Mouse (Mus musculus) stomach, embryonic 15.5 days (tissue): ENCODE measurements around the gene Stambp. TPM values are rescaled to one million over a fixed set of nuclear protein-coding genes. Genes with fewer than 3 reads are reported as not detected.

Experiments
- ATAC-seq: fragments of 200-750 bp; cut with Nextera tagmentation; 2 replicates; pipeline ENCODE4 v1.8.0; 2017; ENCODE audit warnings: low read depth, moderate number of reproducible peaks, moderate TSS enrichment; ENCODE audit not compliant: insufficient read depth, low FRiP score
- H3K27ac ChIP-seq: fragments of 300-500 bp; sonication (generic); 2 replicates; pipeline ENCODE4 v1.5.1; 2015; ENCODE audit warnings: mild to moderate bottlenecking, inconsistent platforms
- H3K27me3 ChIP-seq: fragments of 300-500 bp; sonication (generic); replicated peaks from 2 replicates; pipeline ENCODE4 v1.6.1; 2015; ENCODE audit warnings: inconsistent platforms
- H3K36me3 ChIP-seq: fragments of 300-500 bp; sonication (generic); 2 replicates; pipeline ENCODE4 v1.6.1; 2015; ENCODE audit warnings: inconsistent platforms
- H3K4me1 ChIP-seq: fragments of 300-500 bp; sonication (generic); 2 replicates; pipeline ENCODE4 v1.6.1; 2015; ENCODE audit warnings: inconsistent platforms
- H3K4me2 ChIP-seq: fragments of 300-500 bp; sonication (generic); 2 replicates; pipeline ENCODE4 v1.6.1; 2015; ENCODE audit warnings: mild to moderate bottlenecking, inconsistent platforms
- H3K4me3 ChIP-seq: fragments of 300-500 bp; sonication (generic); replicated peaks from 2 replicates; pipeline ENCODE4 v1.5.1; 2015; ENCODE audit warnings: inconsistent platforms
- H3K9ac ChIP-seq: fragments of 300-500 bp; sonication (generic); 2 replicates; pipeline ENCODE4 v1.6.1; 2015; ENCODE audit warnings: inconsistent platforms
- H3K9me3 ChIP-seq: fragments of 300-500 bp; sonication (generic); 2 replicates; pipeline ENCODE4 v1.6.1; 2016; ENCODE audit warnings: inconsistent platforms
- WGBS: fragments of 180-500 bp; shearing (Covaris S2); methylation state at CpG from one replicate; pipeline ENCODE4 v1.1.7; 2015; 5-methylcytosine and 5-hydroxymethylcytosine counted together
- polyA plus RNA-seq: library from polyadenylated mRNA; unstranded; fragments of >200 nt; fragmentation: Nextera tagmentation; extraction: Ambion mirVana; gene quantifications from 2 replicates; pipeline ENCODE4 v1.2.1, GENCODE M21; 2015

The Stambp gene
- polyA plus RNA-seq, 1 experiment from 2014 or later, result 23.2 TPM

- no peaks in the 10 kb centered on the region for H3K9me3 ChIP-seq
- H3K4me1 ChIP-seq, result no peaks in the 10 kb centered on the region
- H3K27me3 ChIP-seq, result no peaks in the 10 kb centered on the region
- H3K4me2 ChIP-seq, result no peak overlapping the region
- no peak overlapping the region for H3K9ac ChIP-seq
- no peak overlapping the region for H3K4me3 ChIP-seq
- H3K36me3 ChIP-seq, result no peaks in the 10 kb centered on the region
- H3K27ac ChIP-seq, result no peak overlapping the region
- 21% methylated on average over 1 of the region's 1 CpGs for WGBS
- no peak for ATAC-seq
Observed at GRCm38 (mm10) chr6:83512495-83512894, 60.0 kb downstream of the Stambp start.

GRCm38 (mm10) chr6:83510210-83510609, 62.3 kb downstream of the Stambp start:
- Histone ChIP-seq H3K27ac (no peak overlapping the region), H3K4me3 (no peak overlapping the region), H3K36me3 (no peaks in the 10 kb centered on the region), H3K4me2 (no peak overlapping the region), H3K9me3 (no peaks in the 10 kb centered on the region), H3K4me1 (peaks cover 5% of the 10 kb centered on the region; the same call in 1 of the 2 replicates), H3K27me3 (no peaks in the 10 kb centered on the region), H3K9ac (no peak overlapping the region)
- 56% methylated on average over 2 of the region's 2 CpGs for WGBS
- ATAC-seq, result no peak

GRCm38 (mm10) chr6:83509442-83509841, 63.1 kb downstream of the Stambp start:
- Histone ChIP-seq H3K36me3 (no peaks in the 10 kb centered on the region), H3K27me3 (no peaks in the 10 kb centered on the region), H3K4me1 (peaks cover 11% of the 10 kb centered on the region; the same call in 1 of the 2 replicates), H3K9me3 (no peaks in the 10 kb centered on the region), H3K4me3 (no peak overlapping the region), H3K27ac (no peak overlapping the region), H3K4me2 (no peak overlapping the region), H3K9ac (no peak overlapping the region)
- 32% methylated on average over 8 of the region's 8 CpGs for WGBS
- ATAC-seq, result no peak

DNA sequence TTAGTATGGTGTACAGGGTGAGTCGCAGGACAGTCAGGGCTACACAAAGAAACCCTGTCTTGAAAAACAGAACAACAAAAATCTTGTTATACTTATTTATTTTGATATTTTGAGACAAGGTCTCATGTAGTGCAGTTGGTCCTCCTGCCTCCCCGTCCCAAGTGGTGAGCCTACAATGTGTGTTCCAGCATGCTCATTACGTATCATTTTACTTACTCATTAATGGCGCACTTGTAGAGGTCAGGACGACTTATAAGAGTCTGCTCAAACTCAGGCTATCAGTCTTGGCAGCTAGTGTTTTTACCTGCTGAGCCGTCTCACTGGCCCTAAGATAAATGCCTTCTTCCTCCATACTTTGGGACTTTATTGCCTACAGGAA, 65.4 kb downstream of the Stambp start:
- H3K27ac ChIP-seq, result peak overlapping the region; percentile 99; the same call in 1 of the 2 replicates
- H3K9me3 ChIP-seq, result no peaks in the 10 kb centered on the region
- no peaks in the 10 kb centered on the region for H3K36me3 ChIP-seq
- no peak for ATAC-seq
- peaks cover 11% of the 10 kb centered on the region; the same call in 1 of the 2 replicates for H3K4me1 ChIP-seq
- peak overlapping the region; percentile 66 for H3K4me2 ChIP-seq
- no peaks in the 10 kb centered on the region for H3K27me3 ChIP-seq
- no peak overlapping the region for H3K9ac ChIP-seq
- H3K4me3 ChIP-seq, result peak overlapping the region; percentile 88
- 22% methylated on average over 6 of the region's 6 CpGs for WGBS

DNA sequence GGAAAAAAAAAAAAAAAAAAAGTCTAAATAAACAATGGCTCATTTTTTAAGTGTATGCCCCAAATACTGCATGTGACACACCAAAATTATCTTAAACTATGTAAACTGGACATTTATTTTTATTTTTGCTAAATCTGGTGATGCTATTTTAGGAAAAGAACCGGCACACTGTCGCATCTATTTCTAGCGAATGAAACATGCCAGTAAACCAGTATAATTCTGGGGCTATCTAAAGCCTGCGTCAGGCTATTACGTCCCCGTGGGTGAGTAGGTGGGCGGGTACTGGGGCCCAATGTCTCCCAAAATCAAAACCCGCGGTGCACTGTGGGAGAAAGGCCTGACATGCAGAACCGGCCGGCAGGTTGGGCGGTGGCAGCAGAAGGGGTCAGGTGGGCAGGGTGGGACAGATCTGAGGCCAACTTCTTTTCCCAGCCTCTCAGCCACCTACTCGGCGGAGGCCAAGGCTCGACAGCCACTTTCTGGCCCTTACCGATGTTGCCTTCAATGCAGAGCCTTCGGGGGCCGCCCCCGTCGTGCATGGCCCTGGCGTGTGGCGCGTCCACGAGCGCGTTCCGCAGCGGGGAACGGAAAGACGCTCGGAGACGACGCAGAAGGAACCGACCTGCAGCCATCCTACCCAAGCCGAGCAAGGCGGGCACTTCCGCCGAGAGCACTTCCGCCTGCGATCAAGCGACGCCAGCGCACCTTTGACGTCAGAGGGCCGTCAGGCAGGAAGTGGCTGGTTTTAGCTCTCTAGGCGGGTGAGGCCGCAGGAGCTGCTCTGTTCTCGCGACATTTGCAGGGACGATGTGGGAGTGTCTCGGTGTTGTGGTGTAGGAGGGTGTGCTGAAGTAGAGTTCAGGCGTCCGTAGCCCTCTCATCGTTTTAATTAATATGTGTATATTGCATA, 66.0 kb downstream of the Stambp start, which contains the start of gene Dguok:
TSS of gene Dguok (minus strand) at position 712 of the 910 bp plus-strand sequence.
- H3K4me2 ChIP-seq, result peak within 1 kb of the TSS; percentile 66
- H3K36me3 ChIP-seq, result no peaks in the 10 kb centered on the region
- H3K27me3 ChIP-seq, result no peaks in the 10 kb centered on the region
- peak; percentile 98 for ATAC-seq
- no peaks in the 10 kb centered on the region for H3K9me3 ChIP-seq
- peak within 1 kb of the TSS; percentile 88 for H3K4me3 ChIP-seq
- WGBS, result under 1% methylated on average over 54 of the region's 54 CpGs
- H3K9ac ChIP-seq, result peak within 1 kb of the TSS; percentile 85
- peak within 1 kb of the TSS; percentile 99 for H3K27ac ChIP-seq
- peaks cover 11% of the 10 kb centered on the region; the same call in 1 of the 2 replicates for H3K4me1 ChIP-seq

- H3K36me3 ChIP-seq, result no peaks in the 10 kb centered on the region
- H3K4me1 ChIP-seq, result peaks cover 11% of the 10 kb centered on the region; the same call in 1 of the 2 replicates
- no peaks in the 10 kb centered on the region for H3K9me3 ChIP-seq
- H3K9ac ChIP-seq, result no peak overlapping the region
- peak overlapping the region; percentile 66; the same call in 1 of the 2 replicates for H3K4me2 ChIP-seq
- no peaks in the 10 kb centered on the region for H3K27me3 ChIP-seq
- no peak overlapping the region for H3K27ac ChIP-seq
- no peak for ATAC-seq
- WGBS, result 87% methylated on average over 4 of the region's 4 CpGs
- peak overlapping the region; percentile 88; the same call in 1 of the 2 replicates for H3K4me3 ChIP-seq
Observed at GRCm38 (mm10) chr6:83505554-83505953, 67.0 kb downstream of the Stambp start.

DNA sequence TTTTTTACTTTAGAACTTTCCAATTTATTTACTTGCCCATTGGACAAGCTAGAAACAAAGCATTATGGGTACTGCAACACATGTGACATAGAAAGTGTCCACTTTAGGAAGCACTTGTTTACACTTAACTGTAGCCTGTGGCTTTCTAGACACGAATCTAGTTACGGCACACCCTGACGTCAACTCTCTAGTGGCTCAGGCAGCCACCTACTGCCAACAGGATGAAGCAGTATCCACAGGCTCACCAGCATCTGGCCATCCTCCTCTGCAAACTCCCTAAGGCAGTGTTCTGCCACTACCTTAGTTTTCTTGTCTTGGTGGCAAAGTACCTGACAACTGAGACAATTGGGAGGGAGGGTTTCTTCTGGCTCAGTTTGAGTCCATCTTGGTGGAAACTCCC, 69.2 kb downstream of the Stambp start:
- WGBS, result 69% methylated on average over 3 of the region's 3 CpGs
- ATAC-seq, result no peak
- H3K27me3 ChIP-seq, result no peaks in the 10 kb centered on the region
- peaks cover 11% of the 10 kb centered on the region; the same call in 1 of the 2 replicates for H3K4me1 ChIP-seq
- H3K4me2 ChIP-seq, result no peak overlapping the region
- no peak overlapping the region for H3K27ac ChIP-seq
- H3K9me3 ChIP-seq, result no peaks in the 10 kb centered on the region
- H3K4me3 ChIP-seq, result no peak overlapping the region
- H3K9ac ChIP-seq, result no peak overlapping the region
- H3K36me3 ChIP-seq, result no peaks in the 10 kb centered on the region; the same call in 1 of the 2 replicates

DNA sequence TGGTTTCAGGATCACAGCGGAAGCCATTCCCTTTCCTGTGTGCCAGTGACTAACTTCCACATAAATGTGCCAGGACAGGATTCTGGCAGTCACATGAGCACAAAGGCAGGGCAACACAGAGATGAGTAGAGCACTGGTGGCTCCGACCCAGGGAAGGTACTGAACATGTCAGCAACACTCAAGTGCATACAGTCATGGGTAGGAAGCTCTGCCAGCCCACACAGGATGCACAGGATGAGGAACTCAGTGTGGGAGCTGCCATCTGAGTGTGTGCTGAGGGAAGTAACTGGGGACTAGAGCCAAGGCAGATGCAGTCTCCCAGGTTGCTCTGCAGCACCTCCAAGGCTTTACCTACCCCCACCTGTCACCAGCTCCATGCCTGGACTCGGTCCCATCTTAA, 69.9 kb downstream of the Stambp start:
- Histone ChIP-seq H3K36me3 (no peaks in the 10 kb centered on the region; the same call in 1 of the 2 replicates), H3K4me3 (no peak overlapping the region), H3K4me1 (peaks cover 11% of the 10 kb centered on the region; the same call in 1 of the 2 replicates), H3K27ac (peak overlapping the region; percentile 9; the same call in 1 of the 2 replicates), H3K4me2 (no peak overlapping the region), H3K9ac (no peak overlapping the region), H3K9me3 (no peaks in the 10 kb centered on the region), H3K27me3 (no peaks in the 10 kb centered on the region)
- ATAC-seq, result no peak
- 85% methylated on average over 3 of the region's 3 CpGs for WGBS

DNA sequence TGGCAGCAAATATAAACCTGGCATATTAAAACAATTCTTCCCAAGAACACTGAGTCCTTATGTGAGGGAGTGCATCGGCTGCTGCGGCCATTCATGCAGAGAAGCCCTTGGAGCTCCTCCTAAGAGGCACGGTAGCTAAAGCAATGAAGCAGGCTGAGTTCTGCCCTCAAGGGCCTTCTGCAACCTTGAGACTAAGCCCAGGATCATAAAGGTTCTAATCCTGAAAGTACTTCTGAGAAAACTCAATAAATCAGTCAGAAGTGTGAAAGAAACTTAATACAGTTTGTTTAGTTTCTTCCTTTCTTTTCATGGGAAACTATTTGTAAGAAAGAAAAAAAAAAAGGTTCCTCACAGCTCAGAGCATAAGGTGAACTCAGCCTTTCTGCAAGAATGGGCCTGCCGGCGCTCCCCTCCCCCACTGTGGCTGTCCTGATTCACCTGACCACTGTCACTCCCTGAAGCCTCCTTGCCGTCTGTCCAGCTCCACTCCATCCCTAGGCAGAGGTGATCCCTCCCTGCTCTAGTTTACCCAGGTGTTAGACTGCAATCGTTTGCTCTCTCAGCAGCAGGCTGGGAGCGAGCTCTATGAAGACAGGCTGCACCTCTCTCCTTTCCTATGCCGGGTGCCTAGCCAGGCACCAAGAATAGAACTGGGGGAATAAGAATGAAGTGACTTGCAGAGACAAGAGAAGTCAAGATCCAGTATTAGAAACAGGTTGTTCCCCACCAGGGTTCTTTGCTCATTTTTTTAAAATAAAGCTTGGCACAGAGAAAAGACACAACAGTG, 70.8 kb downstream of the Stambp start:
- H3K4me1 ChIP-seq, result 0 out of 2 replicates have a peak, but pooled peaks cover 9% of the 10 kb centered on the region
- ATAC-seq, result no peak
- no peaks in the 10 kb centered on the region; the same call in 1 of the 2 replicates for H3K36me3 ChIP-seq
- no peaks in the 10 kb centered on the region for H3K9me3 ChIP-seq
- no peak overlapping the region for H3K9ac ChIP-seq
- 64% methylated on average over 9 of the region's 9 CpGs for WGBS
- H3K27ac ChIP-seq, result peak overlapping the region; percentile 56; the same call in 1 of the 2 replicates
- H3K4me3 ChIP-seq, result no peak overlapping the region
- no peak overlapping the region for H3K4me2 ChIP-seq
- H3K27me3 ChIP-seq, result no peaks in the 10 kb centered on the region

- no peak overlapping the region for H3K9ac ChIP-seq
- no peak overlapping the region for H3K27ac ChIP-seq
- H3K4me3 ChIP-seq, result no peak overlapping the region
- no peak overlapping the region for H3K4me2 ChIP-seq
- H3K27me3 ChIP-seq, result no peaks in the 10 kb centered on the region
- ATAC-seq, result no peak
- 0 out of 2 replicates have a peak, but pooled peaks cover 9% of the 10 kb centered on the region for H3K4me1 ChIP-seq
- H3K9me3 ChIP-seq, result no peaks in the 10 kb centered on the region
- WGBS, result 57% methylated on average over 3 of the region's 3 CpGs
- H3K36me3 ChIP-seq, result no peaks in the 10 kb centered on the region; the same call in 1 of the 2 replicates
Observed at GRCm38 (mm10) chr6:83500462-83500861, 72.1 kb downstream of the Stambp start.

DNA sequence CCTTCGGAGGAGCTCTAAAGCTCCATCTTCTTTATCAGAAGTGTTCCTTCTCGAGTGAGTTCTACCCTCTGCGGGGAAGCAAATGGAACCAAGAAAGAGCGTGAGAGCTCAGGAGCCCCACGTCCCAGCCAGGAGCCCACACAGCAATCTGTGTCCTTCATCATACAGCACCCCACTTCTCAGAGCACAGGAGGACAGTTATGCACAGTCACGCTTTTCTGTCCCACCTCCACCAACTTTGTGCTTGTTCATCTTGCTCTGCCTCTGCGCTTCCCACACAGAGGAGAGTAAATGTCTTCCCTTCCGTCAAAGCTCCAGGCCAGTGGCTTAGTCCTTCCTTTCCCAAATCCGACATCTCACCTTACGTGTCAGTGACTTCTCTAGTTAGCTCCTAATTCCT, 73.5 kb downstream of the Stambp start:
- H3K4me2 ChIP-seq, result no peak overlapping the region
- no peak overlapping the region for H3K9ac ChIP-seq
- H3K36me3 ChIP-seq, result no peaks in the 10 kb centered on the region; the same call in 1 of the 2 replicates
- H3K27ac ChIP-seq, result no peak overlapping the region
- H3K27me3 ChIP-seq, result no peaks in the 10 kb centered on the region
- H3K4me1 ChIP-seq, result 0 out of 2 replicates have a peak, but pooled peaks cover 3% of the 10 kb centered on the region
- WGBS, result 90% methylated on average over 10 of the region's 10 CpGs
- no peak for ATAC-seq
- H3K9me3 ChIP-seq, result no peaks in the 10 kb centered on the region
- no peak overlapping the region for H3K4me3 ChIP-seq
